Mouse (Mus musculus) cortical plate, adult 2 months (tissue): ENCODE measurements around the gene Ppp4r3b.

Experiments used
- CTCF ChIP-seq: fragments of 200-500 bp; IDR thresholded peaks from 2 replicates; pipeline ENCODE4 v1.5.1; 2011; ENCODE audit warnings: mild to moderate bottlenecking, control low read depth, low read length; ENCODE audit not compliant: insufficient read depth; ENCODE audit errors: extremely low read depth
- POLR2A ChIP-seq: fragments of 200-500 bp; IDR thresholded peaks from 2 replicates; pipeline ENCODE4 v1.6.1; 2011; ENCODE audit warnings: mild to moderate bottlenecking, low read length, control low read depth; ENCODE audit not compliant: insufficient read depth; ENCODE audit errors: extremely low read depth

- TF ChIP-seq POLR2A (no peak), CTCF (no peak)
Observed at GRCm38 (mm10) chr11:29188981-29189380, 16.3 kb downstream of the Ppp4r3b start.
